In the genomic region with DNA sequence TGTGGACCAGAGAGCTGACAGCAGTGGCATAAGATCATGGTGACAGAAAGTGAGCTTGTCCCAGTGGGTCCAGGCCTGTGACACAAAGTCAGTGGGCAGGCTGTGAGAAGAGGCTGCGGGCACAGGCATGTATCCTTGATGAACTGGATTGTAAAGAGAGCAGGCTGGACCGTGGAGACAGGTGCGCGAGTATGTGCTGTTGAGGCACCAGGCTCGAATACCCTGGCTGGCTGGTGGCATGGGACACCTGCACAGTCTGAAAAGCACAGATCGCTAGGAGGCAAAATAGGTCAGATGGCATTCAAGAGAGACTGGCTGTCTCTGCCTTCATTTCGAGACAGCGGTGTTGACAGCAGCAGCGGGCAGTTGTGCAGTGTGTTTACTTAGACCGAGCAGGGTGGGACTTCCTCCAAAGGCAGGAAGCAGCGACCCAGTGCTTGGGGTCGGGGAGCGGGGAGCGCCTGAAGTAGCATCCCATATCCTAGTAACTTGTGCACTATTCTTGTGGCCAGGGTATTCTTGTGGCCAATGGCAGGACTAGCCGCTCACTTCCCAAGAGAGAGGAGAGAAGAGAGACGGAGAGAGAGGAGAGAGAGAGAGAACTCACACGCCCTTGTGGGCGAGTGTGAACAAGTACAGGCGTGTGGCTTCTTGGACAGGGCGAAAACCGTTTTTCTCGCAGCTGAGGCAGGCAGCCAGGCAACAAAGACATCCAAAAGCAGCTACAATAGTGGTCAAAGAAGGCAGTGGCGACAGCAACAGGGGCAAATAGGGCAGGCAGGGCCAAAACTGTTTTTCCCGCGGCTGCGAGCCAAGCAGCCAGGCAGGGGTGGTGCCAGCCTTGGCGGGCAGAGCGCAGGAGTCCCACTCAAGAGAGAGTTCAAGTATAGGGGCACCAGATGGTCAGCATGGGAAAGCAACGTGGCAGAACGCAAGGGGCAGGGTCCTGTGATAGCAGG, we compare ENCODE assay signal across 8 mouse cellular contexts. TPM values are rescaled to one million over a fixed set of nuclear protein-coding genes. Genes with fewer than 3 reads are reported as not detected.
DNase-seq lines count a peak whose midpoint lies in the region; ATAC-seq and TF ChIP-seq lines count a peak whose summit lies in the region.

No protein-coding gene starts in this region.

- H3K27ac ChIP-seq in forebrain, embryonic 16.5 days (ENCODE audit: low read length): no peak overlapping the region
- no peak overlapping the region; the same call in 1 of the 2 replicates for H3K27ac ChIP-seq in hindbrain, embryonic 15.5 days (replicated peaks)
- no peak overlapping the region; the same call in 1 of the 2 replicates for H3K27ac ChIP-seq in left cerebral cortex, adult 2 months

- no peaks in the 10 kb centered on the region for H3K36me3 ChIP-seq in forebrain, embryonic 16.5 days (ENCODE audit: control insufficient read depth, insufficient read depth)
- H3K36me3 ChIP-seq in hindbrain, embryonic 15.5 days: no peaks in the 10 kb centered on the region

- no peaks in the 10 kb centered on the region for H3K9me3 ChIP-seq in forebrain, embryonic 16.5 days (ENCODE audit: control insufficient read depth, low read length)
- H3K9me3 ChIP-seq in hindbrain, embryonic 15.5 days: no peaks in the 10 kb centered on the region

- peaks cover 4% of the 10 kb centered on the region for H3K4me1 ChIP-seq in forebrain, embryonic 16.5 days (replicated peaks; ENCODE audit: control insufficient read depth, insufficient read depth, low read length)
- H3K4me1 ChIP-seq in hindbrain, embryonic 15.5 days (replicated peaks): peaks cover 3% of the 10 kb centered on the region

- H3K27me3 ChIP-seq in forebrain, embryonic 16.5 days (replicated peaks; ENCODE audit: control insufficient read depth, insufficient read depth, low read length): no peaks in the 10 kb centered on the region
- H3K27me3 ChIP-seq in hindbrain, embryonic 15.5 days: no peaks in the 10 kb centered on the region

- peak; percentile 74 for ATAC-seq in forebrain, embryonic 16.5 days
- ATAC-seq in hindbrain, embryonic 15.5 days (ENCODE audit: low FRiP score, low read depth): peak; percentile 85

- DNase-seq in Muller cell, postnatal 12 days (ENCODE audit: inconsistent ontology term): peak; percentile 35
- DNase-seq in cerebellum, adult 9-10 months: peak; percentile 36
- peak; percentile 30 to 31 for DNase-seq in left cerebral cortex, adult 2 months (ENCODE audit: extremely low spot score in 1 of 2, low spot score in 2 of 2)
- DNase-seq in lung, postnatal 4 days: peak; percentile 65 to 69
- peak; percentile 14 for DNase-seq in right cerebral cortex, postnatal 14 days
- DNase-seq in urinary bladder, postnatal 36 days (ENCODE audit: low spot score in 2 of 2): peak; percentile 39 to 49

- peak overlapping the region; percentile 63 for H3K4me2 ChIP-seq in forebrain, embryonic 16.5 days (ENCODE audit: low read length)
- H3K4me2 ChIP-seq in hindbrain, embryonic 15.5 days: peak overlapping the region; percentile 92

- peak overlapping the region; percentile 41 for H3K4me3 ChIP-seq in forebrain, embryonic 16.5 days (replicated peaks; ENCODE audit: low read length)
- peak overlapping the region; percentile 48 for H3K4me3 ChIP-seq in hindbrain, embryonic 15.5 days
- H3K4me3 ChIP-seq in left cerebral cortex, adult 2 months: peak overlapping the region; percentile 43

- 10% methylated on average over 30 of the region's 30 CpGs for WGBS in forebrain, embryonic 16.5 days
- 6% methylated on average over 30 of the region's 30 CpGs for WGBS in hindbrain, embryonic 15.5 days

- no peak for TF ChIP-seq CTCF in left cerebral cortex, adult 2 months (IDR thresholded peaks at IDR 0.05)

- peak overlapping the region; percentile 49; the same call in 1 of the 2 replicates for H3K9ac ChIP-seq in forebrain, embryonic 16.5 days (replicated peaks; ENCODE audit: low read depth, low read length)
- H3K9ac ChIP-seq in hindbrain, embryonic 15.5 days: peak overlapping the region; percentile 55

- intact Hi-C loops in left cerebral cortex, adult 2 months (cut with DNase I): no loop called here

RNA-seq across cellular contexts. Expression of a gene that starts 14.4 kb away (rescaled TPM):
- not detected in 2 replicates for polyA plus RNA-seq in forebrain, embryonic 16.5 days (2015; fragmentation: Nextera tagmentation; extraction: Ambion mirVana)
- 0.10 and 0.33 TPM in 2 replicates for polyA plus RNA-seq in hindbrain, embryonic 15.5 days (2015; fragmentation: Nextera tagmentation; extraction: Ambion mirVana)
- total RNA-seq in left cerebral cortex, adult 2 months (2021): 1 to 10 TPM in 1 of 2 experiments, under 1 TPM in 1; 0.32 to 1.1 TPM

RNA-seq across cellular contexts. Expression of a gene that starts 18.6 kb away (rescaled TPM):
- 39.2 and 46.6 TPM in 2 replicates for polyA plus RNA-seq in forebrain, embryonic 16.5 days (2015; fragmentation: Nextera tagmentation; extraction: Ambion mirVana)
- polyA plus RNA-seq in hindbrain, embryonic 15.5 days (2015; fragmentation: Nextera tagmentation; extraction: Ambion mirVana): 24.7 and 28.1 TPM in 2 replicates
- total RNA-seq in left cerebral cortex, adult 2 months (2021): 10 to 100 TPM; 13.3 to 14.7 TPM

RNA-seq across cellular contexts. Expression of a gene that starts 18.6 kb away (rescaled TPM):
- 6.6 and 7.5 TPM in 2 replicates for polyA plus RNA-seq in forebrain, embryonic 16.5 days (2015; fragmentation: Nextera tagmentation; extraction: Ambion mirVana)
- polyA plus RNA-seq in hindbrain, embryonic 15.5 days (2015; fragmentation: Nextera tagmentation; extraction: Ambion mirVana): 4.1 and 4.9 TPM in 2 replicates
- total RNA-seq in left cerebral cortex, adult 2 months (2021): 1 to 10 TPM; 5.4 to 6.4 TPM

Comparison
In these comparisons a context has a peak if more than half of its experiments do, and no peak if none do; other contexts are left out.
1. DNase-seq: peak in every context shown above with its lines; median percentile 67 in lung, postnatal 4 days; 44 in urinary bladder, postnatal 36 days; 36 in cerebellum, adult 9-10 months; 35 in Muller cell, postnatal 12 days; 30 in left cerebral cortex, adult 2 months; 14 in right cerebral cortex, postnatal 14 days.